Mouse (Mus musculus): ENCODE results near the gene BC051142.
"Not testable (repeated sequence)": the region's sequence is repeated elsewhere in the genome, so short reads cannot be mapped to it uniquely, and the experiment has no call there.

GRCm38 (mm10) chr17:34495156-34495555 lies 96.5 kb downstream of the BC051142 start:
- not testable (repeated sequence) for TF ChIP-seq CTCF (IDR thresholded peaks at IDR 0.05); EP300 (IDR thresholded peaks at IDR 0.05; ENCODE audit: insufficient read depth, low read depth, low read length)

Data from heart, adult 2 months (tissue).